Comparison of ENCODE assay signal across 17 mouse cellular contexts in genomic region chr3:34659861-34660260, GRCm38 (mm10). TPM values are rescaled to one million over a fixed set of nuclear protein-coding genes. Genes with fewer than 3 reads are reported as not detected.
DNase-seq lines count a peak whose midpoint lies in the region; ATAC-seq and TF ChIP-seq lines count a peak whose summit lies in the region.
"Had no signal": no experiment of that assay in that cellular context is flagged by ENCODE, and none has a peak within 500 bp of the region (broad histone marks: within the 10 kb centered on the region; RNA-seq: fewer than 3 reads in every experiment).

No protein-coding gene starts in this region.

- no peak for TF ChIP-seq CTCF in forebrain, postnatal 0 days (IDR thresholded peaks at IDR 0.05; ENCODE audit: low read depth)

- H3K9me3 ChIP-seq in forebrain, postnatal 0 days (ENCODE audit: low read length): no peaks in the 10 kb centered on the region
- no peaks in the 10 kb centered on the region for H3K9me3 ChIP-seq in midbrain, embryonic 14.5 days (ENCODE audit: control insufficient read depth, low read length)
- no peaks in the 10 kb centered on the region for H3K9me3 ChIP-seq in stomach, embryonic 16.5 days (replicated peaks; ENCODE audit: control insufficient read depth, low read length)
- H3K9me3 ChIP-seq: liver, embryonic 12.5 days had no signal

- peak overlapping the region; percentile 92 for H3K27ac ChIP-seq in forebrain, postnatal 0 days (ENCODE audit: low read depth, low read length)
- H3K27ac ChIP-seq in midbrain, embryonic 14.5 days (replicated peaks; ENCODE audit: low read depth, low read length): peak overlapping the region; percentile 89
- H3K27ac ChIP-seq in stomach, embryonic 16.5 days (ENCODE audit: low read length): peak overlapping the region; percentile 53
- H3K27ac ChIP-seq: liver, embryonic 12.5 days; macrophage had no signal

- ATAC-seq in forebrain, postnatal 0 days: peak; percentile 27; the same call in 1 of the 2 replicates
- ATAC-seq in midbrain, embryonic 14.5 days (ENCODE audit: low FRiP score, low TSS enrichment): 0 out of 2 replicates have a peak, but pooled peaks have one; percentile 19
- ATAC-seq in stomach, embryonic 16.5 days (ENCODE audit: insufficient read depth, low FRiP score): no peak
- ATAC-seq: liver, embryonic 12.5 days had no signal

- WGBS in forebrain, postnatal 0 days: 13% methylated on average over 6 of the region's 6 CpGs
- WGBS in midbrain, embryonic 14.5 days: 8% methylated on average over 6 of the region's 6 CpGs
- 11% methylated on average over 6 of the region's 6 CpGs for WGBS in stomach, embryonic 16.5 days

- H3K27me3 ChIP-seq in forebrain, postnatal 0 days (ENCODE audit: insufficient read depth, low read length): 0 out of 2 replicates have a peak, but pooled peaks cover 4% of the 10 kb centered on the region
- H3K27me3 ChIP-seq in midbrain, embryonic 14.5 days (ENCODE audit: control insufficient read depth, insufficient read depth, low read length): peaks cover 19% of the 10 kb centered on the region
- peaks cover 70% of the 10 kb centered on the region for H3K27me3 ChIP-seq in stomach, embryonic 16.5 days (ENCODE audit: control insufficient read depth, insufficient read depth, low read length)

- peaks cover 6% of the 10 kb centered on the region for H3K4me1 ChIP-seq in forebrain, postnatal 0 days (ENCODE audit: insufficient read depth)
- H3K4me1 ChIP-seq in midbrain, embryonic 14.5 days (ENCODE audit: control insufficient read depth, insufficient read depth, low read length): peaks cover 30% of the 10 kb centered on the region
- no peaks in the 10 kb centered on the region for H3K4me1 ChIP-seq in stomach, embryonic 16.5 days (ENCODE audit: control insufficient read depth, insufficient read depth, low read length)

- DNase-seq in right cerebral cortex, postnatal 10 days (ENCODE audit: low spot score in 2 of 2): peak; percentile 70 to 73
- no peak for DNase-seq in right cerebral cortex, postnatal 36 days (ENCODE audit: low spot score in 2 of 2)
- DNase-seq in forebrain, postnatal 0 days: peak; percentile 74
- DNase-seq in midbrain, embryonic 14.5 days: peak; percentile 74
- DNase-seq in testis, postnatal 14 days (ENCODE audit: low spot score): no peak
- no peak for DNase-seq in adrenal gland, adult (ENCODE audit: inconsistent age in 2 of 2, low spot score in 1 of 2)
- DNase-seq in heart, adult 9 months (ENCODE audit: low spot score in 2 of 2): no peak
- DNase-seq: adrenal gland, postnatal 10 days; cerebellum, adult 9-10 months; gastrocnemius, postnatal 36 days; thymus, postnatal 14 days had no signal

- H3K4me3 ChIP-seq in forebrain, postnatal 0 days (ENCODE audit: low read depth, low read length): no peak overlapping the region
- no peak overlapping the region; the same call in 1 of the 2 replicates for H3K4me3 ChIP-seq in midbrain, embryonic 14.5 days (replicated peaks; ENCODE audit: low read depth, low read length)
- no peak overlapping the region for H3K4me3 ChIP-seq in stomach, embryonic 16.5 days (replicated peaks; ENCODE audit: low read length)
- H3K4me3 ChIP-seq: liver, embryonic 12.5 days had no signal

- no peaks in the 10 kb centered on the region for H3K36me3 ChIP-seq in forebrain, postnatal 0 days (ENCODE audit: insufficient read depth)
- H3K36me3 ChIP-seq in midbrain, embryonic 14.5 days (ENCODE audit: control insufficient read depth, insufficient read depth, low read length): no peaks in the 10 kb centered on the region
- no peaks in the 10 kb centered on the region for H3K36me3 ChIP-seq in stomach, embryonic 16.5 days (ENCODE audit: control insufficient read depth, insufficient read depth, low read length)
- H3K36me3 ChIP-seq: liver, embryonic 12.5 days had no signal

- peak overlapping the region; percentile 88 for H3K4me2 ChIP-seq in forebrain, postnatal 0 days (ENCODE audit: low read depth)
- H3K4me2 ChIP-seq in midbrain, embryonic 14.5 days (ENCODE audit: low read length): peak overlapping the region; percentile 83
- H3K4me2 ChIP-seq in stomach, embryonic 16.5 days (ENCODE audit: low read depth, low read length): no peak overlapping the region
- H3K4me2 ChIP-seq: liver, embryonic 12.5 days had no signal

- H3K9ac ChIP-seq in forebrain, postnatal 0 days: peak overlapping the region; percentile 47; the same call in 1 of the 2 replicates
- peak overlapping the region; percentile 32 for H3K9ac ChIP-seq in midbrain, embryonic 14.5 days (replicated peaks; ENCODE audit: low read length)
- H3K9ac ChIP-seq in stomach, embryonic 16.5 days (ENCODE audit: low read length): no peak overlapping the region
- H3K9ac ChIP-seq: liver, embryonic 12.5 days had no signal

RNA-seq across cellular contexts. Expression of gene Sox2, which starts 9.7 kb away (rescaled TPM):
- 80.9 and 120 TPM in 2 replicates for total RNA-seq in forebrain, postnatal 0 days (2014; rRNA removed)
- polyA plus RNA-seq in forebrain, postnatal 0 days (2015; fragmentation: Nextera tagmentation; extraction: Ambion mirVana): 23.1 and 31.0 TPM in 2 replicates
- polyA plus RNA-seq in midbrain, embryonic 14.5 days (2014; fragmentation: Nextera tagmentation; extraction: Ambion mirVana): 16.8 and 22.4 TPM in 2 replicates
- polyA plus RNA-seq in stomach, embryonic 16.5 days (2015; fragmentation: Nextera tagmentation; extraction: Ambion mirVana): 7.7 and 8.6 TPM in 2 replicates
- total RNA-seq: gastrocnemius, postnatal 36 days; neutrophil, adult 5-6 weeks had no signal
- polyA plus RNA-seq: heart, postnatal 0 days; kidney, embryonic 14.5 days; liver, embryonic 12.5 days; macrophage had no signal

Comparison
In these comparisons a context has a peak if more than half of its experiments do, and no peak if none do; other contexts are left out.
1. DNase-seq: peak in right cerebral cortex, postnatal 10 days (2 of 2), forebrain, postnatal 0 days (single experiment) and midbrain, embryonic 14.5 days (single experiment); none in right cerebral cortex, postnatal 36 days (0 of 2), testis, postnatal 14 days (single experiment), adrenal gland, adult (0 of 2) and heart, adult 9 months (0 of 2).
2. Peak in every context shown above with its lines, with median percentiles within 50 percentile points of each other: H3K27ac ChIP-seq.